Mouse (Mus musculus): ENCODE measurements around the gene C130032M10Rik. TPM values are rescaled to one million over a fixed set of nuclear protein-coding genes. Genes with fewer than 3 reads are reported as not detected.
A peak's percentile ranks its signal among the peaks of the same experiment; 100 is the strongest.

Gene C130032M10Rik
- not detected in 2 replicates for polyA plus RNA-seq (2015; fragmentation: Nextera tagmentation; extraction: Ambion mirVana)

GRCm38 (mm10) chr9:114515364-114515763 lies at the start of gene C130032M10Rik:
Gene C130032M10Rik, plus strand, starts transcription at chr9:114515697.
- Histone ChIP-seq H3K27me3 (replicated peaks; ENCODE audit: control insufficient read depth, insufficient read depth, low read length) (no peaks in the 10 kb centered on the region), H3K9ac (ENCODE audit: low read depth, low read length) (no peak within 1 kb of the TSS), H3K9me3 (ENCODE audit: control insufficient read depth) (peaks cover 3% of the 10 kb centered on the region; the same call in 1 of the 2 replicates), H3K27ac (ENCODE audit: low read depth, low read length) (no peak within 1 kb of the TSS), H3K4me2 (replicated peaks; ENCODE audit: low read depth) (no peak within 1 kb of the TSS), H3K36me3 (ENCODE audit: control insufficient read depth, insufficient read depth) (peaks cover 18% of the 10 kb centered on the region), H3K4me1 (replicated peaks; ENCODE audit: control insufficient read depth, insufficient read depth, low read length) (0 out of 2 replicates have a peak, but pooled peaks cover 3% of the 10 kb centered on the region), H3K4me3 (ENCODE audit: low read depth, low read length) (no peak within 1 kb of the TSS)
- 57% methylated on average over 11 of the region's 11 CpGs for WGBS
- no peak for TF ChIP-seq CTCF (IDR thresholded peaks at IDR 0.05; ENCODE audit: low read depth)
- no peak for ATAC-seq

GRCm38 (mm10) chr9:114466871-114467270 lies 48.6 kb upstream of the C130032M10Rik start:
- TF ChIP-seq CTCF (IDR thresholded peaks at IDR 0.05; ENCODE audit: low read depth): no peak
- Histone ChIP-seq H3K9me3 (ENCODE audit: control insufficient read depth) (no peaks in the 10 kb centered on the region), H3K27me3 (replicated peaks; ENCODE audit: control insufficient read depth, insufficient read depth, low read length) (no peaks in the 10 kb centered on the region), H3K4me3 (ENCODE audit: low read depth, low read length) (no peak overlapping the region), H3K4me1 (replicated peaks; ENCODE audit: control insufficient read depth, insufficient read depth, low read length) (no peaks in the 10 kb centered on the region), H3K9ac (ENCODE audit: low read depth, low read length) (no peak overlapping the region), H3K27ac (ENCODE audit: low read depth, low read length) (no peak overlapping the region), H3K4me2 (replicated peaks; ENCODE audit: low read depth) (no peak overlapping the region), H3K36me3 (ENCODE audit: control insufficient read depth, insufficient read depth) (peaks cover 73% of the 10 kb centered on the region)
- ATAC-seq: no peak
- 55% methylated on average over 7 of the region's 7 CpGs for WGBS

- Histone ChIP-seq H3K4me2 (replicated peaks; ENCODE audit: low read depth) (no peak overlapping the region), H3K36me3 (ENCODE audit: control insufficient read depth, insufficient read depth) (peaks cover 64% of the 10 kb centered on the region), H3K4me3 (ENCODE audit: low read depth, low read length) (no peak overlapping the region), H3K27me3 (replicated peaks; ENCODE audit: control insufficient read depth, insufficient read depth, low read length) (no peaks in the 10 kb centered on the region), H3K9ac (ENCODE audit: low read depth, low read length) (no peak overlapping the region), H3K4me1 (replicated peaks; ENCODE audit: control insufficient read depth, insufficient read depth, low read length) (no peaks in the 10 kb centered on the region; the same call in 1 of the 2 replicates), H3K27ac (ENCODE audit: low read depth, low read length) (no peak overlapping the region), H3K9me3 (ENCODE audit: control insufficient read depth) (no peaks in the 10 kb centered on the region)
- WGBS: 67% methylated on average over 5 of the region's 5 CpGs
- no peak for TF ChIP-seq CTCF (IDR thresholded peaks at IDR 0.05; ENCODE audit: low read depth)
- ATAC-seq: no peak
Measured at GRCm38 (mm10) chr9:114468217-114468616, 47.3 kb upstream of the C130032M10Rik start.

- Histone ChIP-seq H3K4me3 (ENCODE audit: low read depth, low read length) (no peak overlapping the region), H3K27ac (ENCODE audit: low read depth, low read length) (no peak overlapping the region), H3K9ac (ENCODE audit: low read depth, low read length) (no peak overlapping the region), H3K36me3 (ENCODE audit: control insufficient read depth, insufficient read depth) (peaks cover 64% of the 10 kb centered on the region), H3K27me3 (replicated peaks; ENCODE audit: control insufficient read depth, insufficient read depth, low read length) (no peaks in the 10 kb centered on the region), H3K4me1 (replicated peaks; ENCODE audit: control insufficient read depth, insufficient read depth, low read length) (no peaks in the 10 kb centered on the region; the same call in 1 of the 2 replicates), H3K4me2 (replicated peaks; ENCODE audit: low read depth) (no peak overlapping the region), H3K9me3 (ENCODE audit: control insufficient read depth) (no peaks in the 10 kb centered on the region)
- peak; percentile 43 for TF ChIP-seq CTCF (IDR thresholded peaks at IDR 0.05; ENCODE audit: low read depth)
- no peak for ATAC-seq
- 98% methylated on average over 4 of the region's 4 CpGs for WGBS
Measured at GRCm38 (mm10) chr9:114468701-114469100, 46.8 kb upstream of the C130032M10Rik start.

- H3K27ac ChIP-seq (ENCODE audit: low read depth, low read length): no peak overlapping the region
- no peak for ATAC-seq
- H3K36me3 ChIP-seq (ENCODE audit: control insufficient read depth, insufficient read depth): peaks cover 43% of the 10 kb centered on the region
- no peak overlapping the region for H3K4me3 ChIP-seq (ENCODE audit: low read depth, low read length)
- H3K9me3 ChIP-seq (ENCODE audit: control insufficient read depth): no peaks in the 10 kb centered on the region
- 56% methylated on average over 7 of the region's 7 CpGs for WGBS
- no peaks in the 10 kb centered on the region for H3K27me3 ChIP-seq (replicated peaks; ENCODE audit: control insufficient read depth, insufficient read depth, low read length)
- no peak for TF ChIP-seq CTCF (IDR thresholded peaks at IDR 0.05; ENCODE audit: low read depth)
- H3K4me2 ChIP-seq (replicated peaks; ENCODE audit: low read depth): no peak overlapping the region
- no peaks in the 10 kb centered on the region; the same call in 1 of the 2 replicates for H3K4me1 ChIP-seq (replicated peaks; ENCODE audit: control insufficient read depth, insufficient read depth, low read length)
- no peak overlapping the region for H3K9ac ChIP-seq (ENCODE audit: low read depth, low read length)
Measured at GRCm38 (mm10) chr9:114471892-114472291, 43.6 kb upstream of the C130032M10Rik start.

- Histone ChIP-seq H3K4me3 (ENCODE audit: low read depth, low read length) (no peak overlapping the region), H3K9me3 (ENCODE audit: control insufficient read depth) (no peaks in the 10 kb centered on the region), H3K27me3 (replicated peaks; ENCODE audit: control insufficient read depth, insufficient read depth, low read length) (no peaks in the 10 kb centered on the region), H3K9ac (ENCODE audit: low read depth, low read length) (no peak overlapping the region), H3K4me1 (replicated peaks; ENCODE audit: control insufficient read depth, insufficient read depth, low read length) (no peaks in the 10 kb centered on the region; the same call in 1 of the 2 replicates), H3K27ac (ENCODE audit: low read depth, low read length) (no peak overlapping the region), H3K4me2 (replicated peaks; ENCODE audit: low read depth) (no peak overlapping the region), H3K36me3 (ENCODE audit: control insufficient read depth, insufficient read depth) (peaks cover 11% of the 10 kb centered on the region; the same call in 1 of the 2 replicates)
- no peak for ATAC-seq
- no peak for TF ChIP-seq CTCF (IDR thresholded peaks at IDR 0.05; ENCODE audit: low read depth)
- WGBS: 96% methylated on average over 9 of the region's 9 CpGs
Measured at GRCm38 (mm10) chr9:114477019-114477418, 38.5 kb upstream of the C130032M10Rik start.
